In the genomic region with DNA sequence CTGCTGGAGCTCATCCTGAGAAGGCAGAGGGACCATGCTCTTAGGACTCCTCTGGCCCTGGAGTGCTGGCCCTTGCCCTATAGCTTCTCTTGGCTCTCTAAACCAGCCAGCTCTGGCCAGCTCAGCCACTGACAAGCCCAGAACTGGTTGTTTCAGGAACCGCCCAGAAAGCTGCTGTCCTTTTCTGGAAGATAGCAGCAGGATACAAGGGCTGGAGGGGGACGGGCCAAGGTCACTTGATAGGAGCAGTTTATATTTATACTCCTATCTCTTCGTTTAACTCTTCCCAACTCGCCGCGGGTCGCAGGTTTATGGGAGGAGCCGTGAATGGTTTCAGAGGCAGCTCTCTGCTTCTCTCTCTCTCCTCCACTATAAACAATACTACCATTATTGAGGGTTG, we compare ENCODE assay signal across 8 mouse cellular contexts. TPM values are rescaled to one million over a fixed set of nuclear protein-coding genes. Genes with fewer than 3 reads are reported as not detected.
DNase-seq lines count a peak whose midpoint lies in the region; ATAC-seq and TF ChIP-seq lines count a peak whose summit lies in the region.

No protein-coding gene starts in this region.

- H3K9ac ChIP-seq in lung, postnatal 0 days (replicated peaks; ENCODE audit: low read depth): no peak overlapping the region; the same call in 1 of the 2 replicates
- no peak overlapping the region; the same call in 1 of the 2 replicates for H3K9ac ChIP-seq in embryonic facial prominence, embryonic 11.5 days (replicated peaks; ENCODE audit: low read length)
- peak overlapping the region; percentile 76 for H3K9ac ChIP-seq in heart, embryonic 16.5 days (ENCODE audit: low read length)
- peak overlapping the region; percentile 74; the same call in 1 of the 2 replicates for H3K9ac ChIP-seq in neural tube, embryonic 13.5 days

- TF ChIP-seq CTCF in lung, postnatal 0 days (IDR thresholded peaks at IDR 0.05): no peak

- no peaks in the 10 kb centered on the region for H3K36me3 ChIP-seq in lung, postnatal 0 days (ENCODE audit: insufficient read depth, low read length)
- H3K36me3 ChIP-seq in embryonic facial prominence, embryonic 11.5 days (replicated peaks; ENCODE audit: control insufficient read depth, insufficient read depth, low read depth, low read length): no peaks in the 10 kb centered on the region
- H3K36me3 ChIP-seq in heart, embryonic 16.5 days (ENCODE audit: control insufficient read depth, insufficient read depth): no peaks in the 10 kb centered on the region
- no peaks in the 10 kb centered on the region for H3K36me3 ChIP-seq in neural tube, embryonic 13.5 days

- no peaks in the 10 kb centered on the region for H3K27me3 ChIP-seq in lung, postnatal 0 days (replicated peaks; ENCODE audit: insufficient read depth, low read length)
- H3K27me3 ChIP-seq in embryonic facial prominence, embryonic 11.5 days (ENCODE audit: control insufficient read depth, insufficient read depth, low read length): no peaks in the 10 kb centered on the region
- H3K27me3 ChIP-seq in heart, embryonic 16.5 days (ENCODE audit: control insufficient read depth, insufficient read depth, low read length): no peaks in the 10 kb centered on the region
- no peaks in the 10 kb centered on the region for H3K27me3 ChIP-seq in neural tube, embryonic 13.5 days

- H3K4me2 ChIP-seq in lung, postnatal 0 days (replicated peaks; ENCODE audit: low read depth, low read length): peak overlapping the region; percentile 71
- H3K4me2 ChIP-seq in embryonic facial prominence, embryonic 11.5 days (ENCODE audit: low read depth, low read length): peak overlapping the region; percentile 64
- peak overlapping the region; percentile 67 for H3K4me2 ChIP-seq in heart, embryonic 16.5 days (ENCODE audit: low read depth, low read length)
- peak overlapping the region; percentile 70 for H3K4me2 ChIP-seq in neural tube, embryonic 13.5 days

- no peak overlapping the region for H3K27ac ChIP-seq in lung, postnatal 0 days (ENCODE audit: low read length)
- no peak overlapping the region for H3K27ac ChIP-seq in embryonic facial prominence, embryonic 11.5 days (replicated peaks; ENCODE audit: low read depth, low read length)
- H3K27ac ChIP-seq in heart, embryonic 16.5 days (ENCODE audit: low read length): peak overlapping the region; percentile 95
- peak overlapping the region; percentile 86 for H3K27ac ChIP-seq in neural tube, embryonic 13.5 days (replicated peaks)

- no peak for DNase-seq in lung, postnatal 0 days (ENCODE audit: low spot score)
- DNase-seq in lung, postnatal 10 days: no peak
- no peak for DNase-seq in embryonic facial prominence, embryonic 11.5 days (ENCODE audit: low spot score)
- peak; percentile 82 to 93 for DNase-seq in kidney, postnatal 36 days
- no peak for DNase-seq in cerebellum, postnatal 25 days
- no peak for DNase-seq in left cerebral cortex, adult 9 months (ENCODE audit: low spot score in 2 of 2)

- TF ChIP-seq EP300 in lung, postnatal 0 days (IDR thresholded peaks at IDR 0.05): no peak

- no peak for ATAC-seq in lung, postnatal 0 days
- ATAC-seq in embryonic facial prominence, embryonic 11.5 days (replicated peaks; ENCODE audit: insufficient number of reproducible peaks, low FRiP score, low TSS enrichment, low read depth): no peak
- ATAC-seq in heart, embryonic 16.5 days (replicated peaks; ENCODE audit: extremely low read depth, insufficient read depth, low FRiP score): peak; percentile 71
- no peak for ATAC-seq in neural tube, embryonic 13.5 days (ENCODE audit: low read depth)

- WGBS in lung, postnatal 0 days: 16% methylated on average over 8 of the region's 8 CpGs
- WGBS in embryonic facial prominence, embryonic 11.5 days: 20% methylated on average over 8 of the region's 8 CpGs
- WGBS in heart, embryonic 16.5 days: 8% methylated on average over 8 of the region's 8 CpGs
- WGBS in neural tube, embryonic 13.5 days: 12% methylated on average over 8 of the region's 8 CpGs

- no peaks in the 10 kb centered on the region for H3K9me3 ChIP-seq in lung, postnatal 0 days (ENCODE audit: low read length)
- H3K9me3 ChIP-seq in embryonic facial prominence, embryonic 11.5 days (replicated peaks; ENCODE audit: control insufficient read depth, low read length): no peaks in the 10 kb centered on the region
- H3K9me3 ChIP-seq in heart, embryonic 16.5 days (replicated peaks; ENCODE audit: control insufficient read depth, low read length): no peaks in the 10 kb centered on the region
- no peaks in the 10 kb centered on the region for H3K9me3 ChIP-seq in neural tube, embryonic 13.5 days

- H3K4me1 ChIP-seq in lung, postnatal 0 days (ENCODE audit: insufficient read depth, low read depth, low read length): peaks cover 19% of the 10 kb centered on the region
- no peaks in the 10 kb centered on the region for H3K4me1 ChIP-seq in embryonic facial prominence, embryonic 11.5 days (ENCODE audit: control insufficient read depth, insufficient read depth, low read length)
- peaks cover 47% of the 10 kb centered on the region for H3K4me1 ChIP-seq in heart, embryonic 16.5 days (ENCODE audit: control insufficient read depth, insufficient read depth, low read length)
- peaks cover 57% of the 10 kb centered on the region for H3K4me1 ChIP-seq in neural tube, embryonic 13.5 days (replicated peaks)

- peak overlapping the region; percentile 49 for H3K4me3 ChIP-seq in lung, postnatal 0 days (ENCODE audit: low read depth, low read length)
- peak overlapping the region; percentile 38; the same call in 1 of the 2 replicates for H3K4me3 ChIP-seq in embryonic facial prominence, embryonic 11.5 days (ENCODE audit: low read depth, low read length)
- H3K4me3 ChIP-seq in heart, embryonic 16.5 days (ENCODE audit: low read length): peak overlapping the region; percentile 64
- H3K4me3 ChIP-seq in neural tube, embryonic 13.5 days: peak overlapping the region; percentile 52

RNA-seq across cellular contexts. Expression of a gene that starts 0.6 kb away (rescaled TPM):
- 11.6 and 11.8 TPM in 2 replicates for polyA plus RNA-seq in lung, postnatal 0 days (2015; fragmentation: Nextera tagmentation; extraction: Ambion mirVana)
- polyA plus RNA-seq in embryonic facial prominence, embryonic 11.5 days (2014; fragmentation: Nextera tagmentation; extraction: Ambion mirVana): 6.9 and 7.7 TPM in 2 replicates
- polyA plus RNA-seq in heart, embryonic 16.5 days (2015; fragmentation: Nextera tagmentation; extraction: Ambion mirVana): 12.1 and 14.4 TPM in 2 replicates
- 22.1 and 23.2 TPM in 2 replicates for polyA plus RNA-seq in neural tube, embryonic 13.5 days (2015; fragmentation: Nextera tagmentation; extraction: Ambion mirVana)

RNA-seq across cellular contexts. Expression of a gene that starts 46.6 kb away (rescaled TPM):
- 108 and 123 TPM in 2 replicates for polyA plus RNA-seq in lung, postnatal 0 days (2015; fragmentation: Nextera tagmentation; extraction: Ambion mirVana)
- 53.7 and 59.5 TPM in 2 replicates for polyA plus RNA-seq in embryonic facial prominence, embryonic 11.5 days (2014; fragmentation: Nextera tagmentation; extraction: Ambion mirVana)
- polyA plus RNA-seq in heart, embryonic 16.5 days (2015; fragmentation: Nextera tagmentation; extraction: Ambion mirVana): 65.6 and 65.9 TPM in 2 replicates
- 31.0 and 34.6 TPM in 2 replicates for polyA plus RNA-seq in neural tube, embryonic 13.5 days (2015; fragmentation: Nextera tagmentation; extraction: Ambion mirVana)

RNA-seq across cellular contexts. Expression of a gene that starts 46.6 kb away (rescaled TPM):
- 2.6 and 2.8 TPM in 2 replicates for polyA plus RNA-seq in lung, postnatal 0 days (2015; fragmentation: Nextera tagmentation; extraction: Ambion mirVana)
- polyA plus RNA-seq in embryonic facial prominence, embryonic 11.5 days (2014; fragmentation: Nextera tagmentation; extraction: Ambion mirVana): 2.2 and 3.9 TPM in 2 replicates
- 3.2 and 4.2 TPM in 2 replicates for polyA plus RNA-seq in heart, embryonic 16.5 days (2015; fragmentation: Nextera tagmentation; extraction: Ambion mirVana)
- 4.5 TPM in 2 replicates for polyA plus RNA-seq in neural tube, embryonic 13.5 days (2015; fragmentation: Nextera tagmentation; extraction: Ambion mirVana)

Comparison
In these comparisons a context has a peak if more than half of its experiments do, and no peak if none do; other contexts are left out.
1. DNase-seq: peak in kidney, postnatal 36 days (2 of 2); none in lung, postnatal 0 days (single experiment), lung, postnatal 10 days (single experiment), embryonic facial prominence, embryonic 11.5 days (single experiment), cerebellum, postnatal 25 days (0 of 2) and left cerebral cortex, adult 9 months (0 of 2).
2. H3K27ac ChIP-seq: peak in heart, embryonic 16.5 days (single experiment) and neural tube, embryonic 13.5 days (single experiment); none in lung, postnatal 0 days (single experiment) and embryonic facial prominence, embryonic 11.5 days (single experiment).
3. H3K9ac ChIP-seq: peak in heart, embryonic 16.5 days (single experiment) and neural tube, embryonic 13.5 days (single experiment); none in lung, postnatal 0 days (single experiment) and embryonic facial prominence, embryonic 11.5 days (single experiment).
4. Peak in every context shown above with its lines, with median percentiles within 50 percentile points of each other: H3K4me2 ChIP-seq and H3K4me3 ChIP-seq.